Mouse (Mus musculus) lung, embryonic 14.5 days (tissue): Measurements from ENCODE around the gene Gm9913. TPM values are rescaled to one million over a fixed set of nuclear protein-coding genes. Genes with fewer than 3 reads are reported as not detected.
A peak's percentile ranks its signal among the peaks of the same experiment; 100 is the strongest.

Source experiments
- ATAC-seq: fragments of 200-750 bp; cut with Nextera tagmentation; 2 replicates; pipeline ENCODE4 v1.8.0; 2017; ENCODE audit warnings: mild to moderate bottlenecking, moderate TSS enrichment, moderate library complexity; ENCODE audit not compliant: insufficient read depth
- DNase-seq: peaks from one replicate; pipeline ENCODE4 v3.0.0-alpha.2; 2015
- H3K27ac ChIP-seq: fragments of 300-500 bp; sonication (generic); 2 replicates; pipeline ENCODE4 v1.5.1; 2014; ENCODE audit warnings: low read depth, mild to moderate bottlenecking, moderate library complexity
- H3K27me3 ChIP-seq: fragments of 300-500 bp; sonication (generic); 2 replicates; pipeline ENCODE4 v1.6.1; 2014; ENCODE audit warnings: low read length, control low read depth; ENCODE audit not compliant: insufficient read depth
- H3K36me3 ChIP-seq: fragments of 300-500 bp; sonication (generic); 2 replicates; pipeline ENCODE4 v1.6.1; 2014; ENCODE audit warnings: control low read depth; ENCODE audit not compliant: insufficient read depth
- H3K4me1 ChIP-seq: fragments of 300-500 bp; sonication (generic); 2 replicates; pipeline ENCODE4 v1.6.1; 2014; ENCODE audit warnings: antibody characterized with exemption, control low read depth; ENCODE audit not compliant: insufficient read depth
- H3K4me2 ChIP-seq: fragments of 300-500 bp; sonication (generic); 2 replicates; pipeline ENCODE4 v1.6.1; 2014; ENCODE audit warnings: mild to moderate bottlenecking
- H3K4me3 ChIP-seq: fragments of 300-500 bp; sonication (generic); 2 replicates; pipeline ENCODE4 v1.5.1; 2014; ENCODE audit warnings: low read depth, low read length
- H3K9ac ChIP-seq: fragments of 300-500 bp; sonication (generic); 2 replicates; pipeline ENCODE4 v1.6.1; 2014
- H3K9me3 ChIP-seq: fragments of 300-500 bp; sonication (generic); 2 replicates; pipeline ENCODE4 v1.6.1; 2016; ENCODE audit warnings: low read depth, low read length, control low read depth
- CTCF ChIP-seq: IDR thresholded peaks from 2 replicates; pipeline ENCODE4 v1.5.1; 2016; ENCODE audit warnings: antibody characterized with exemption, low read depth
- WGBS: fragments of 180-500 bp; shearing (Covaris S2); extraction: QIAGEN DNeasy Blood & Tissue Kit; methylation state at CpG from one replicate; pipeline ENCODE4 v1.1.7; 2014; 5-methylcytosine and 5-hydroxymethylcytosine counted together
- polyA plus RNA-seq: library from polyadenylated mRNA; unstranded; fragments of >200 nt; fragmentation: Nextera tagmentation; extraction: Ambion mirVana; gene quantifications from 2 replicates; pipeline ENCODE4 v1.2.1, GENCODE M21; 2014

Gene Gm9913
- polyA plus RNA-seq, 1 experiment from 2014 or later = 0.68 TPM

GRCm38 (mm10) chr2:125507893-125508292, 3.0 kb downstream of the Gm9913 start, which contains the start of gene Fbn1:
Fbn1 (minus strand) TSS chr2:125507993.
- TF ChIP-seq CTCF = no peak
- H3K9ac ChIP-seq = peak within 1 kb of the TSS; percentile 77
- 0 out of 2 replicates have a peak, but pooled peaks cover 3% of the 10 kb centered on the region for H3K36me3 ChIP-seq
- DNase-seq = no peak
- peaks cover 9% of the 10 kb centered on the region; the same call in 1 of the 2 replicates for H3K27me3 ChIP-seq
- H3K4me2 ChIP-seq = peak within 1 kb of the TSS; percentile 88
- 78% methylated on average over 4 of the region's 4 CpGs for WGBS
- peak within 1 kb of the TSS; percentile 72 for H3K4me3 ChIP-seq
- no peaks in the 10 kb centered on the region for H3K9me3 ChIP-seq
- H3K4me1 ChIP-seq = no peaks in the 10 kb centered on the region
- ATAC-seq = no peak
- H3K27ac ChIP-seq = peak within 1 kb of the TSS; percentile 94

- WGBS = 89% methylated on average over 5 of the region's 5 CpGs
- Histone ChIP-seq H3K27me3 (peaks cover 9% of the 10 kb centered on the region; the same call in 1 of the 2 replicates), H3K4me1 (no peaks in the 10 kb centered on the region), H3K36me3 (no peaks in the 10 kb centered on the region), H3K9me3 (no peaks in the 10 kb centered on the region), H3K4me2 (no peak overlapping the region), H3K27ac (no peak overlapping the region), H3K4me3 (no peak overlapping the region), H3K9ac (no peak overlapping the region)
- DNase-seq (no peak), ATAC-seq (no peak)
- no peak for TF ChIP-seq CTCF
These were observed 3.5 kb downstream of the Gm9913 start for GRCm38 (mm10) chr2:125508381-125508780.

GRCm38 (mm10) chr2:125510752-125511151, 5.9 kb downstream of the Gm9913 start:
- 76% methylated on average over 2 of the region's 2 CpGs for WGBS
- TF ChIP-seq CTCF = no peak
- Histone ChIP-seq H3K9me3 (no peaks in the 10 kb centered on the region), H3K4me3 (no peak overlapping the region), H3K4me1 (no peaks in the 10 kb centered on the region), H3K4me2 (no peak overlapping the region), H3K27ac (no peak overlapping the region), H3K27me3 (peaks cover 9% of the 10 kb centered on the region; the same call in 1 of the 2 replicates), H3K36me3 (no peaks in the 10 kb centered on the region), H3K9ac (no peak overlapping the region)
- no peak for ATAC-seq
- no peak for DNase-seq

- no peaks in the 10 kb centered on the region for H3K36me3 ChIP-seq
- ATAC-seq (no peak), DNase-seq (no peak)
- no peak overlapping the region for H3K9ac ChIP-seq
- no peaks in the 10 kb centered on the region for H3K9me3 ChIP-seq
- no peak overlapping the region for H3K4me2 ChIP-seq
- WGBS = 76% methylated on average over 4 of the region's 4 CpGs
- no peak overlapping the region for H3K27ac ChIP-seq
- TF ChIP-seq CTCF = no peak
- H3K4me1 ChIP-seq = no peaks in the 10 kb centered on the region
- peaks cover 5% of the 10 kb centered on the region; the same call in 1 of the 2 replicates for H3K27me3 ChIP-seq
- H3K4me3 ChIP-seq = no peak overlapping the region
These were observed 7.0 kb downstream of the Gm9913 start for GRCm38 (mm10) chr2:125511898-125512297.

- no peaks in the 10 kb centered on the region for H3K4me1 ChIP-seq
- no peak for TF ChIP-seq CTCF
- 72% methylated on average over 4 of the region's 4 CpGs for WGBS
- H3K9ac ChIP-seq = no peak overlapping the region
- H3K4me3 ChIP-seq = no peak overlapping the region
- no peak overlapping the region for H3K27ac ChIP-seq
- DNase-seq (no peak), ATAC-seq (no peak)
- no peak overlapping the region for H3K4me2 ChIP-seq
- no peaks in the 10 kb centered on the region for H3K27me3 ChIP-seq
- H3K9me3 ChIP-seq = no peaks in the 10 kb centered on the region
- no peaks in the 10 kb centered on the region for H3K36me3 ChIP-seq
These were observed 7.7 kb downstream of the Gm9913 start for GRCm38 (mm10) chr2:125512544-125512943.

GRCm38 (mm10) chr2:125514391-125514790, 9.5 kb downstream of the Gm9913 start:
- Histone ChIP-seq H3K4me3 (no peak overlapping the region), H3K36me3 (no peaks in the 10 kb centered on the region), H3K27ac (no peak overlapping the region), H3K9ac (no peak overlapping the region), H3K9me3 (no peaks in the 10 kb centered on the region), H3K4me2 (no peak overlapping the region), H3K4me1 (no peaks in the 10 kb centered on the region), H3K27me3 (no peaks in the 10 kb centered on the region)
- ATAC-seq = no peak
- DNase-seq = no peak
- WGBS = 49% methylated on average over 3 of the region's 3 CpGs
- TF ChIP-seq CTCF = no peak

GRCm38 (mm10) chr2:125515291-125516057, 10.6 kb downstream of the Gm9913 start:
- Histone ChIP-seq H3K9me3 (no peaks in the 10 kb centered on the region), H3K27me3 (no peaks in the 10 kb centered on the region), H3K36me3 (no peaks in the 10 kb centered on the region), H3K27ac (peak overlapping the region; percentile 67), H3K4me3 (no peak overlapping the region), H3K9ac (no peak overlapping the region), H3K4me2 (no peak overlapping the region), H3K4me1 (no peaks in the 10 kb centered on the region)
- TF ChIP-seq CTCF = no peak
- DNase-seq (no peak), ATAC-seq (no peak)
- WGBS = 50% methylated on average over 12 of the region's 12 CpGs
